In the genomic region with DNA sequence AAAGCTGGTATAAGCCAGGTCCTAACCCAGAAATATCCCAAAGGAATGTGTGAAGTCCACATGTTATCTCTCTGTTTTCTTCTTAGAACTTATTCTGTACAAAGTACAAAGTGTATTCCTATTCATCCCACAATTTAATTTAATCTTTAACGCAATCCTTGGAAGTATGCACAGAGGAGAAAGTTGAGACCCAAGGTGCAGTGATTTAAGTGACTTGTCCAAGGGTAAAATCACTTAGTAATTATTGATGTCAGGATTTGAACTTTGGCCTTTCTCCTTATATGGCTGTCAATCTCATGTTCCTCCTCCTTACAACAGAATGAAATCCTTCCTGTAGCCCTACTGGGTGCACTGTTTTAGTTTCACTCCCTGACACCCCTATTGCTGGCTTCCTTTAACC, we compare ENCODE assay signal across 17 mouse cellular contexts.
"Had no signal": no experiment of that assay in that cellular context is flagged by ENCODE, and none has a peak within 500 bp of the region (broad histone marks: within the 10 kb centered on the region; RNA-seq: fewer than 3 reads in every experiment).

No protein-coding gene starts in this region.

- H3K27me3 ChIP-seq: liver, embryonic 13.5 days had no signal

- H3K4me3 ChIP-seq: left cerebral cortex, adult 2 months; liver, embryonic 13.5 days had no signal

- DNase-seq: kidney, adult 11 months; kidney, postnatal 36 days; layer of hippocampus, postnatal 36 days; liver, embryonic 13.5 days; lung, adult 2 months; lung, postnatal 14 days; lung, postnatal 4 days; midbrain, embryonic 14.5 days; right cerebral cortex, adult 18-20 months; right cerebral cortex, postnatal 14 days; right cerebral cortex, postnatal 4 days; spleen, adult 18-20 months; thymus, adult 18-20 months; thymus, postnatal 14 days had no signal

- H3K36me3 ChIP-seq: liver, embryonic 13.5 days had no signal

- H3K4me2 ChIP-seq: liver, embryonic 13.5 days; midbrain, embryonic 11.5 days had no signal

- H3K9me3 ChIP-seq: liver, embryonic 13.5 days had no signal

- H3K4me1 ChIP-seq: liver, embryonic 13.5 days had no signal

- H3K9ac ChIP-seq: liver, embryonic 13.5 days had no signal

- H3K27ac ChIP-seq: kidney, postnatal 0 days; left cerebral cortex, adult 2 months; liver, embryonic 13.5 days had no signal
